Mouse (Mus musculus) limb, embryonic 12.5 days (tissue): ENCODE data around the gene Klri2. TPM values are rescaled to one million over a fixed set of nuclear protein-coding genes. Genes with fewer than 3 reads are reported as not detected.
"Not testable (repeated sequence)": the region's sequence is repeated elsewhere in the genome, so short reads cannot be mapped to it uniquely, and the experiment has no call there.

Experiments
- ATAC-seq: fragments of 200-750 bp; cut with Nextera tagmentation; 2 replicates; pipeline ENCODE4 v1.8.0; 2017; ENCODE audit warnings: low read depth, moderate TSS enrichment; ENCODE audit not compliant: insufficient number of reproducible peaks, insufficient read depth, low FRiP score, low TSS enrichment
- H3K27ac ChIP-seq: fragments of 300-500 bp; sonication (generic); 2 replicates; pipeline ENCODE4 v1.5.1; 2016; ENCODE audit warnings: mild to moderate bottlenecking, moderate library complexity
- H3K27me3 ChIP-seq: fragments of 300-500 bp; sonication (generic); 2 replicates; pipeline ENCODE4 v1.6.1; 2016; ENCODE audit warnings: mild to moderate bottlenecking, moderate library complexity
- H3K36me3 ChIP-seq: fragments of 300-500 bp; sonication (generic); 2 replicates; pipeline ENCODE4 v1.6.1; 2016; ENCODE audit warnings: mild to moderate bottlenecking, moderate library complexity
- H3K4me1 ChIP-seq: fragments of 300-500 bp; sonication (generic); replicated peaks from 2 replicates; pipeline ENCODE4 v1.6.1; 2016
- H3K4me2 ChIP-seq: fragments of 300-500 bp; sonication (generic); 2 replicates; pipeline ENCODE4 v1.6.1; 2016; ENCODE audit warnings: mild to moderate bottlenecking, moderate library complexity
- H3K4me3 ChIP-seq: fragments of 300-500 bp; sonication (generic); replicated peaks from 2 replicates; pipeline ENCODE4 v1.5.1; 2016; ENCODE audit warnings: mild to moderate bottlenecking
- H3K9ac ChIP-seq: fragments of 300-500 bp; sonication (generic); replicated peaks from 2 replicates; pipeline ENCODE4 v1.6.1; 2016; ENCODE audit warnings: mild to moderate bottlenecking, moderate library complexity
- H3K9me3 ChIP-seq: fragments of 300-500 bp; sonication (generic); 2 replicates; pipeline ENCODE4 v1.6.1; 2016; ENCODE audit warnings: mild to moderate bottlenecking, moderate library complexity
- WGBS: fragments of 180-500 bp; shearing (Covaris S2); methylation state at CpG from one replicate; pipeline ENCODE4 v1.1.7; 2016; 5-methylcytosine and 5-hydroxymethylcytosine counted together
- polyA plus RNA-seq: library from polyadenylated mRNA; unstranded; fragments of >200 nt; fragmentation: Nextera tagmentation; extraction: Ambion mirVana; gene quantifications from 2 replicates; pipeline ENCODE4 v1.2.1, GENCODE M21; 2016

Gene Klri2
- not detected in 2 replicates for polyA plus RNA-seq

GRCm38 (mm10) chr6:129740069-129740721 lies at the start of gene Klri2:
Klri2 (minus strand) TSS chr6:129740484.
- Histone ChIP-seq H3K9me3 (no peaks in the 10 kb centered on the region), H3K4me3 (no peak within 1 kb of the TSS), H3K4me2 (no peak within 1 kb of the TSS), H3K36me3 (no peaks in the 10 kb centered on the region), H3K27ac (no peak within 1 kb of the TSS), H3K4me1 (no peaks in the 10 kb centered on the region), H3K9ac (no peak within 1 kb of the TSS), H3K27me3 (no peaks in the 10 kb centered on the region)
- 74% methylated on average over 2 of the region's 2 CpGs for WGBS
- no peak for ATAC-seq

GRCm38 (mm10) chr6:129784170-129784569 lies 43.9 kb upstream of the Klri2 start, which contains the start of gene Gm156:
Gm156 (minus strand) TSS chr6:129784270.
- not testable (repeated sequence) for H3K4me3 ChIP-seq, H3K9me3 ChIP-seq, H3K36me3 ChIP-seq, H3K27me3 ChIP-seq, H3K9ac ChIP-seq, ATAC-seq, H3K27ac ChIP-seq, H3K4me1 ChIP-seq, H3K4me2 ChIP-seq
- 84% methylated on average over 3 of the region's 3 CpGs for WGBS

- H3K9me3 ChIP-seq = no peaks in the 10 kb centered on the region; the same call in 1 of the 2 replicates
- no peak overlapping the region for H3K9ac ChIP-seq
- no peak for ATAC-seq
- H3K36me3 ChIP-seq = no peaks in the 10 kb centered on the region
- no peaks in the 10 kb centered on the region for H3K4me1 ChIP-seq
- H3K27ac ChIP-seq = no peak overlapping the region
- H3K4me3 ChIP-seq = no peak overlapping the region
- whole genome bisulfite sequencing = 79% methylated on average over 3 of the region's 3 CpGs
- no peak overlapping the region for H3K4me2 ChIP-seq
- H3K27me3 ChIP-seq = no peaks in the 10 kb centered on the region
Measured at GRCm38 (mm10) chr6:129747654-129748032, 7.4 kb upstream of the Klri2 start.

GRCm38 (mm10) chr6:129747016-129747653 lies 6.9 kb upstream of the Klri2 start:
- Histone ChIP-seq H3K4me3 (no peak overlapping the region), H3K4me2 (no peak overlapping the region), H3K27me3 (no peaks in the 10 kb centered on the region), H3K9ac (no peak overlapping the region), H3K9me3 (no peaks in the 10 kb centered on the region; the same call in 1 of the 2 replicates), H3K4me1 (no peaks in the 10 kb centered on the region), H3K27ac (no peak overlapping the region), H3K36me3 (no peaks in the 10 kb centered on the region)
- 81% methylated on average over 4 of the region's 4 CpGs for WGBS
- no peak for ATAC-seq

- Histone ChIP-seq H3K9me3 (no peaks in the 10 kb centered on the region; the same call in 1 of the 2 replicates), H3K27me3 (no peaks in the 10 kb centered on the region), H3K4me3 (no peak overlapping the region), H3K4me2 (no peak overlapping the region), H3K9ac (no peak overlapping the region), H3K36me3 (no peaks in the 10 kb centered on the region), H3K4me1 (no peaks in the 10 kb centered on the region), H3K27ac (no peak overlapping the region)
- no peak for ATAC-seq
- 60% methylated on average over 3 of the region's 3 CpGs for WGBS
Measured at GRCm38 (mm10) chr6:129746151-129746550, 5.9 kb upstream of the Klri2 start.

GRCm38 (mm10) chr6:129736414-129736813 lies 3.9 kb downstream of the Klri2 start:
- no peak overlapping the region for H3K4me3 ChIP-seq
- no peak overlapping the region for H3K9ac ChIP-seq
- no peak for ATAC-seq
- H3K27me3 ChIP-seq = no peaks in the 10 kb centered on the region
- no peaks in the 10 kb centered on the region for H3K9me3 ChIP-seq
- no peak overlapping the region for H3K27ac ChIP-seq
- no peak overlapping the region for H3K4me2 ChIP-seq
- H3K4me1 ChIP-seq = no peaks in the 10 kb centered on the region
- no peaks in the 10 kb centered on the region for H3K36me3 ChIP-seq

GRCm38 (mm10) chr6:129727237-129727636 lies 13.0 kb downstream of the Klri2 start:
- WGBS = 87% methylated on average over 1 of the region's 1 CpGs
- ATAC-seq = no peak
- Histone ChIP-seq H3K9me3 (no peaks in the 10 kb centered on the region), H3K27me3 (no peaks in the 10 kb centered on the region), H3K36me3 (no peaks in the 10 kb centered on the region), H3K4me1 (no peaks in the 10 kb centered on the region), H3K4me2 (no peak overlapping the region), H3K27ac (no peak overlapping the region), H3K4me3 (no peak overlapping the region), H3K9ac (no peak overlapping the region)

GRCm38 (mm10) chr6:129721390-129721789 lies 18.9 kb downstream of the Klri2 start:
- H3K4me2 ChIP-seq = no peak overlapping the region
- H3K36me3 ChIP-seq = no peaks in the 10 kb centered on the region
- no peak overlapping the region for H3K4me3 ChIP-seq
- H3K4me1 ChIP-seq = no peaks in the 10 kb centered on the region
- H3K27ac ChIP-seq = no peak overlapping the region
- 65% methylated on average over 1 of the region's 1 CpGs for WGBS
- no peak overlapping the region for H3K9ac ChIP-seq
- no peak for ATAC-seq
- no peaks in the 10 kb centered on the region for H3K27me3 ChIP-seq
- no peaks in the 10 kb centered on the region for H3K9me3 ChIP-seq

GRCm38 (mm10) chr6:129720487-129720886 lies 19.8 kb downstream of the Klri2 start:
- H3K4me1 ChIP-seq = no peaks in the 10 kb centered on the region
- no peak overlapping the region for H3K4me2 ChIP-seq
- H3K9ac ChIP-seq = no peak overlapping the region
- ATAC-seq = no peak
- H3K36me3 ChIP-seq = no peaks in the 10 kb centered on the region
- 14% methylated on average over 3 of the region's 3 CpGs for WGBS
- H3K9me3 ChIP-seq = no peaks in the 10 kb centered on the region
- no peak overlapping the region for H3K4me3 ChIP-seq
- no peaks in the 10 kb centered on the region for H3K27me3 ChIP-seq
- H3K27ac ChIP-seq = no peak overlapping the region

- Histone ChIP-seq H3K4me3 (no peak within 1 kb of the TSS), H3K4me2 (no peak within 1 kb of the TSS), H3K9ac (no peak within 1 kb of the TSS), H3K4me1 (no peaks in the 10 kb centered on the region), H3K27me3 (no peaks in the 10 kb centered on the region), H3K36me3 (no peaks in the 10 kb centered on the region), H3K27ac (no peak within 1 kb of the TSS), H3K9me3 (no peaks in the 10 kb centered on the region)
- ATAC-seq = no peak
- WGBS = 90% methylated on average over 4 of the region's 4 CpGs
Measured at GRCm38 (mm10) chr6:129717032-129717431, 23.3 kb downstream of the Klri2 start, which contains the start of gene Klri1. Klri1 (minus strand) TSS chr6:129717132.

GRCm38 (mm10) chr6:129713566-129713965 lies 26.7 kb downstream of the Klri2 start:
- no peak overlapping the region for H3K9ac ChIP-seq
- no peaks in the 10 kb centered on the region for H3K9me3 ChIP-seq
- no peak overlapping the region for H3K4me2 ChIP-seq
- no peak overlapping the region for H3K4me3 ChIP-seq
- no peak for ATAC-seq
- H3K27ac ChIP-seq = no peak overlapping the region
- H3K4me1 ChIP-seq = no peaks in the 10 kb centered on the region
- no peaks in the 10 kb centered on the region for H3K36me3 ChIP-seq
- H3K27me3 ChIP-seq = no peaks in the 10 kb centered on the region
- 22% methylated on average over 1 of the region's 1 CpGs for WGBS

- not testable (repeated sequence) for H3K4me1 ChIP-seq, H3K36me3 ChIP-seq, H3K27me3 ChIP-seq, H3K4me2 ChIP-seq, H3K4me3 ChIP-seq, H3K9me3 ChIP-seq, ATAC-seq, H3K27ac ChIP-seq, H3K9ac ChIP-seq
- 66% methylated on average over 10 of the region's 10 CpGs for WGBS
Measured at GRCm38 (mm10) chr6:129691436-129691835, 48.8 kb downstream of the Klri2 start.
